Comparison of ENCODE assay signal across 26 mouse cellular contexts in the genomic region with DNA sequence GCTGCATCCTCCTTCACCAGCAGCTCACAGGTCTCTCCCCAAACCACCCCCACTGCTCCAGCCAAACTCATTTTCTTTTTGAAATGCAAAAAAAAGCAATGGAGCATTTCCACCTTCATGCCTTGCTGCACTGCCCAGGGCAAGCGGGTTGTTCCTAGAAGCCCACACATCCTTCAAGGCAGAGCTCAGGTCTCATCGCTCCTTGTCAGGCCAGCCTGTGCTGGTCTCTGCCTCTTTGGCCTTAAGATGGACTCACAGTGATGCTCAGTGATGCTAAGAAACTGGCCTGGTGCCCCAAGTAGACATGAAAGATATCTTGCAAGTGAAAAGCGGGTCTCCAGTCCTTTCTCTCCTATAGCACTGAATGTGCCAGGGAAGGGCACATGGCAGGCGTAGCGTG.
A peak's percentile ranks its signal among the peaks of the same experiment; 100 is the strongest.
DNase-seq lines count a peak whose midpoint lies in the region; ATAC-seq and TF ChIP-seq lines count a peak whose summit lies in the region.
"Had no signal": no experiment of that assay in that cellular context is flagged by ENCODE, and none has a peak within 500 bp of the region (broad histone marks: within the 10 kb centered on the region; RNA-seq: fewer than 3 reads in every experiment).

No protein-coding gene starts in this region.

- H3K4me3 ChIP-seq in kidney, embryonic 16.5 days (ENCODE audit: low read length) = no peak overlapping the region
- no peak overlapping the region for H3K4me3 ChIP-seq in liver, embryonic 11.5 days (ENCODE audit: low read depth, low read length)
- H3K4me3 ChIP-seq in liver, postnatal 0 days (ENCODE audit: low read depth, low read length) = no peak overlapping the region
- H3K4me3 ChIP-seq: embryonic facial prominence, embryonic 13.5 days; embryonic facial prominence, embryonic 15.5 days; erythroblast, embryonic 14.5 days; forebrain, embryonic 10.5 days; forebrain, embryonic 12.5 days had no signal

- no peak for TF ChIP-seq EP300 in liver, postnatal 0 days (IDR thresholded peaks at IDR 0.05; ENCODE audit: low read depth)

- TF ChIP-seq CTCF in liver, postnatal 0 days (IDR thresholded peaks at IDR 0.05; ENCODE audit: low read depth) = no peak

- H3K36me3 ChIP-seq in kidney, embryonic 16.5 days (ENCODE audit: insufficient read depth, low read length) = no peaks in the 10 kb centered on the region
- no peaks in the 10 kb centered on the region for H3K36me3 ChIP-seq in liver, embryonic 11.5 days (ENCODE audit: control insufficient read depth, insufficient read depth, low read length)
- no peaks in the 10 kb centered on the region for H3K36me3 ChIP-seq in liver, postnatal 0 days (replicated peaks; ENCODE audit: insufficient read depth, low read length)
- H3K36me3 ChIP-seq: embryonic facial prominence, embryonic 13.5 days; embryonic facial prominence, embryonic 15.5 days; forebrain, embryonic 10.5 days; forebrain, embryonic 12.5 days; G1E had no signal

- peaks cover 21% of the 10 kb centered on the region for H3K4me1 ChIP-seq in kidney, embryonic 16.5 days (ENCODE audit: insufficient read depth, low read length)
- peaks cover 14% of the 10 kb centered on the region for H3K4me1 ChIP-seq in liver, embryonic 11.5 days (replicated peaks; ENCODE audit: control insufficient read depth, insufficient read depth, low read length)
- H3K4me1 ChIP-seq in liver, postnatal 0 days (ENCODE audit: insufficient read depth) = peaks cover 13% of the 10 kb centered on the region

- ATAC-seq in kidney, embryonic 16.5 days (ENCODE audit: low FRiP score, low TSS enrichment) = peak; percentile 57; the same call in 1 of the 2 replicates
- ATAC-seq in liver, embryonic 11.5 days (replicated peaks; ENCODE audit: low FRiP score) = no peak
- no peak for ATAC-seq in liver, postnatal 0 days
- ATAC-seq: forebrain, embryonic 14.5 days; forebrain, embryonic 16.5 days had no signal

- H3K4me2 ChIP-seq in kidney, embryonic 16.5 days (replicated peaks; ENCODE audit: low read depth, low read length) = no peak overlapping the region
- H3K4me2 ChIP-seq in liver, embryonic 11.5 days = no peak overlapping the region
- H3K4me2 ChIP-seq in liver, postnatal 0 days (ENCODE audit: low read depth, low read length) = no peak overlapping the region
- H3K4me2 ChIP-seq: embryonic facial prominence, embryonic 13.5 days; embryonic facial prominence, embryonic 15.5 days; forebrain, embryonic 12.5 days had no signal

- no peaks in the 10 kb centered on the region for H3K27me3 ChIP-seq in kidney, embryonic 16.5 days (ENCODE audit: insufficient read depth, low read length)
- H3K27me3 ChIP-seq in liver, embryonic 11.5 days (replicated peaks; ENCODE audit: control insufficient read depth, insufficient read depth, low read length) = no peaks in the 10 kb centered on the region
- no peaks in the 10 kb centered on the region for H3K27me3 ChIP-seq in liver, postnatal 0 days (ENCODE audit: insufficient read depth, low read length)
- H3K27me3 ChIP-seq: CH12.LX; embryonic facial prominence, embryonic 13.5 days; embryonic facial prominence, embryonic 15.5 days; forebrain, embryonic 12.5 days had no signal

- no peaks in the 10 kb centered on the region for H3K9me3 ChIP-seq in kidney, embryonic 16.5 days (ENCODE audit: low read length)
- no peaks in the 10 kb centered on the region for H3K9me3 ChIP-seq in liver, embryonic 11.5 days (ENCODE audit: control insufficient read depth, low read length)
- H3K9me3 ChIP-seq in liver, postnatal 0 days (ENCODE audit: low read length) = no peaks in the 10 kb centered on the region
- H3K9me3 ChIP-seq: embryonic facial prominence, embryonic 13.5 days; embryonic facial prominence, embryonic 15.5 days; forebrain, embryonic 10.5 days; forebrain, embryonic 12.5 days; G1E had no signal

- 60% methylated on average over 5 of the region's 5 CpGs for WGBS in kidney, embryonic 16.5 days
- 89% methylated on average over 5 of the region's 5 CpGs for WGBS in liver, embryonic 11.5 days
- 84% methylated on average over 5 of the region's 5 CpGs for WGBS in liver, postnatal 0 days (ENCODE audit: insufficient replicate concordance)

- H3K9ac ChIP-seq in kidney, embryonic 16.5 days (replicated peaks; ENCODE audit: low read length) = no peak overlapping the region
- no peak overlapping the region for H3K9ac ChIP-seq in liver, embryonic 11.5 days (ENCODE audit: low read depth, low read length)
- H3K9ac ChIP-seq in liver, postnatal 0 days (replicated peaks) = no peak overlapping the region
- H3K9ac ChIP-seq: embryonic facial prominence, embryonic 13.5 days; embryonic facial prominence, embryonic 15.5 days; forebrain, embryonic 12.5 days had no signal

- peak; percentile 76 for DNase-seq in heart, adult 11 months
- DNase-seq in heart, postnatal 4 days = no peak
- no peak for DNase-seq in kidney, postnatal 10 days
- peak; percentile 30 for DNase-seq in liver, embryonic 11.5 days (ENCODE audit: low spot score)
- DNase-seq in liver, postnatal 0 days = no peak
- DNase-seq: adrenal gland, adult 2 months; adrenal gland, postnatal 10 days; adrenal gland, postnatal 25 days; B cell, adult 2 months; cerebellum, adult 11 months; cerebellum, adult 18-20 months; cerebellum, adult 8-10 months; cerebellum, adult 9-11 months; cerebellum, postnatal 14 days; cerebellum, postnatal 36 days; embryo, embryonic 11 days had no signal

- H3K27ac ChIP-seq in kidney, embryonic 16.5 days (ENCODE audit: low read length) = peak overlapping the region; percentile 3; the same call in 1 of the 2 replicates
- no peak overlapping the region for H3K27ac ChIP-seq in liver, embryonic 11.5 days (ENCODE audit: low read depth, low read length)
- H3K27ac ChIP-seq in liver, postnatal 0 days (ENCODE audit: low read depth) = no peak overlapping the region
- H3K27ac ChIP-seq: embryonic facial prominence, embryonic 13.5 days; embryonic facial prominence, embryonic 15.5 days; forebrain, embryonic 10.5 days; forebrain, embryonic 12.5 days had no signal

Comparison
In these comparisons a context has a peak if more than half of its experiments do, and no peak if none do; other contexts are left out.
1. DNase-seq: peak in heart, adult 11 months (single experiment) and liver, embryonic 11.5 days (single experiment); none in heart, postnatal 4 days (single experiment), kidney, postnatal 10 days (single experiment) and liver, postnatal 0 days (single experiment).